Mouse (Mus musculus) heart, embryonic 10.5 days (tissue): ENCODE measurements at regions not wholly inside any gene's neighbourhood (a gene's known extent, or its start where the extent isn't known, plus 50 kb on each side); places are given as distances from the start of the nearest gene placed in this dataset.
"Not testable (repeated sequence)": the region's sequence is repeated elsewhere in the genome, so short reads cannot be mapped to it uniquely, and the experiment has no call there.

Experiments used
- DNase-seq: peaks from one replicate; pipeline ENCODE4 v3.0.0-alpha.2; 2017; ENCODE audit warnings: low spot score
- H3K27ac ChIP-seq: fragments of 300-500 bp; sonication (generic); 2 replicates; pipeline ENCODE4 v1.5.1; 2016; ENCODE audit warnings: mild to moderate bottlenecking
- H3K27me3 ChIP-seq: fragments of 300-500 bp; sonication (generic); 2 replicates; pipeline ENCODE4 v1.6.1; 2016; ENCODE audit warnings: mild to moderate bottlenecking; ENCODE audit not compliant: poor library complexity, insufficient read depth, severe bottlenecking
- H3K36me3 ChIP-seq: fragments of 300-500 bp; sonication (generic); 2 replicates; pipeline ENCODE4 v1.6.1; 2016; ENCODE audit warnings: mild to moderate bottlenecking, moderate library complexity
- H3K4me1 ChIP-seq: fragments of 300-500 bp; sonication (generic); 2 replicates; pipeline ENCODE4 v1.6.1; 2016; ENCODE audit warnings: mild to moderate bottlenecking
- H3K4me3 ChIP-seq: fragments of 300-500 bp; sonication (generic); 2 replicates; pipeline ENCODE4 v1.5.1; 2016; ENCODE audit warnings: mild to moderate bottlenecking, moderate library complexity
- H3K9me3 ChIP-seq: fragments of 300-500 bp; sonication (generic); 2 replicates; pipeline ENCODE4 v1.6.1; 2016; ENCODE audit warnings: mild to moderate bottlenecking, moderate library complexity
- WGBS: fragments of 180-500 bp; shearing (Covaris S2); methylation state at CpG from one replicate; pipeline ENCODE4 v1.1.7; 2016; 5-methylcytosine and 5-hydroxymethylcytosine counted together

DNA sequence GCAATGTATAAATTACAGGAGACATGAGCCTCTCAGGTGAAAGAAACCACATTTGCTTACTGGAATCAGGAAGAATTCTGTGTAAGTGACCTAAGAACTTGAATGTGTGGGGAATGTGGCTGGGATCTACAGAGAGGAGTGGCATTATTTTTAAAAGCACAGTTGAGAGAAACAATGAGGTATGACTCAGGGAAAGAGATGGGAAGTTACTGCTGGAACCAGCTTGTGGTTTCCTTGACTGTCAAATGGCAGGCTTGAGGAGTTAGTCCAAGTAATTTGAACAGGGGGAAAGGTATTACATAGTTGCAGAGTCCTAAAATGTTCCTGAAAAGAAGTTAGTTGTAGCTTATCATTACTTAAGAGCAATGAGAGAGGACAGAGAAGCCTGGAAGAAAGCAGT lies 1972.9 kb downstream of the 9330182O14Rik start:
- no peaks in the 10 kb centered on the region for H3K27me3 ChIP-seq
- H3K36me3 ChIP-seq, result no peaks in the 10 kb centered on the region
- H3K4me3 ChIP-seq, result no peak overlapping the region
- no peak overlapping the region for H3K27ac ChIP-seq
- no peak for DNase-seq
- H3K4me1 ChIP-seq, result no peaks in the 10 kb centered on the region
- no peaks in the 10 kb centered on the region for H3K9me3 ChIP-seq

DNA sequence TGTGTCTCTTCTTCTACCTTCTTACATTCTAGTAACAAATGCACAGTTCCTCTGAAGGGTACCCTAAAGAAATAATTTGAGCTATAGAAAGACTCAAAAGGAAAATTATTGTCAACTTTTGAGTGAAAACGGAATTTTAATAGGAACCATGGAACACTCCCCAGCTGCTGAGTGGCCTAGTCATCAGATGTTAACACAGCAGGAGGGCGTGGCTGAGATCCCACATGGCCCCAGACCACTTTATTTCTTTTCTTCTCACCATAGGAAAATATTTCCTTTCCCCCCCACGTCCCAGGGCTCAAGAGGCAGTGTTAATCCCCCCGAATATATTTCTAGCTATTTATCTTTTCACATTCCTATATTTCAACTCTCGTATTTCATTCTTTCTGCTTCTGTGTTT lies 1977.6 kb downstream of the 9330182O14Rik start:
- WGBS, result 76% methylated on average over 5 of the region's 5 CpGs
- no peak overlapping the region for H3K27ac ChIP-seq
- H3K27me3 ChIP-seq, result no peaks in the 10 kb centered on the region
- no peaks in the 10 kb centered on the region for H3K9me3 ChIP-seq
- H3K4me3 ChIP-seq, result no peak overlapping the region
- H3K36me3 ChIP-seq, result no peaks in the 10 kb centered on the region
- no peaks in the 10 kb centered on the region for H3K4me1 ChIP-seq
- no peak for DNase-seq

DNA sequence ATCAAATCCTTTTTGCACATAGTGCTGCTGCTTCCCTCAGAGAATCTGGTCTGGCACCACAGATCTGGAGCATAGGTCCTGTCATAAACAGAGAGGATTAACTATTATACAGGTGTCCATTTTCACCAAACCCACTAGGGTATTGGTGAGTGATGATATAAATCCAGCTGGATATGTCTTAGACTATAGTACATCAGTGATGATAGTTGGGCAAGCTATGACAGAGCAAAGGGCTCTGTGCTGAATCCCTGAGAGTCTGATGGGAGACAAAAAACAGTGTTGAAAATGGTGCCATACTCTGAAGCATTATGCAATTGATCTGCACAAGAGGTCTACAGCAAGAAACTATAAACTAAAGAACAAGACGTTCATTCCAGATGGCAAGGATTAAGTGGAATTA lies 1993.3 kb downstream of the 9330182O14Rik start:
- 81% methylated on average over 1 of the region's 1 CpGs for WGBS
- H3K9me3 ChIP-seq, result no peaks in the 10 kb centered on the region
- H3K4me1 ChIP-seq, result no peaks in the 10 kb centered on the region
- no peak overlapping the region for H3K27ac ChIP-seq
- no peaks in the 10 kb centered on the region for H3K27me3 ChIP-seq
- DNase-seq, result no peak
- no peaks in the 10 kb centered on the region for H3K36me3 ChIP-seq
- no peak overlapping the region for H3K4me3 ChIP-seq

DNA sequence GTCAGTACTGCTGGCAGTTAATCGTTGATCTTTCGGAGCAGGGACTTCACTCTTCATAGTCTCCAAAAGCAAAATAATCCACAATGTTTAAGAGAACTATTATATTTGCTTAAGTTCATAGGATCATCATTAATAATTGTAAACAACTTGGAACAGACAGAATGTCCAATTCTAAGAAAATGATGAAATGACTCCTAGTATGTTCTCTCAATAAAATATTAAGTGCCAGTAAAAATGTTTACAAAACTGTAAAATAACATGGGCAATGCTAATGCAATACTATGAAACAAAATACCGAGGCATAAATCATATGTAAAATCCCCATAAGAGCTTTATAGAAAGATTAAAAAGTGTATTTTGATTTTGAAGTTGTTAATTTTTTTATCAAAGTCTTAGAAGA lies 1994.8 kb downstream of the 9330182O14Rik start:
- WGBS, result 82% methylated on average over 3 of the region's 3 CpGs

DNA sequence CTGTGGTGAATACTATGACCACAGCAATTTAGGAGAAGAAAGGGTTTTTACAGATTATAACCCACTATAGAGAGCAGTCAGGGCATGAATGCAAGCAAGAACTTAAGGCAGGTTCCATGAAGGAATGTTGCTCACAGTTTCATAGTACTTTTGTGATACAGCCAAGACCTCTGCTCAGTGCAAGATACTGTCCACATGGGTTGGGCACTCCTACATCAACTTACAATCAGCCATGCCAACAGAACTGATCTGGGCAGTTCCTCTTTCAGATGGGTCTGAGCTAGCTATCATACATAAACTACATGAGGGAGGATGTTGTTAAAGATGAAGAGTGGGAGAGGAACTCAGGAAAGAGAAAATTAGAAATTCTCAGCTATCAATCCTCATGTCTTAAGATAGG lies 2032.4 kb downstream of the 9330182O14Rik start:
- no peaks in the 10 kb centered on the region for H3K9me3 ChIP-seq
- no peak for DNase-seq

More for the DNA sequence above, 1994.8 kb downstream of the 9330182O14Rik start:
- Histone ChIP-seq H3K27me3 (no peaks in the 10 kb centered on the region), H3K27ac (no peak overlapping the region), H3K36me3 (no peaks in the 10 kb centered on the region), H3K9me3 (no peaks in the 10 kb centered on the region), H3K4me1 (no peaks in the 10 kb centered on the region), H3K4me3 (no peak overlapping the region)
- DNase-seq, result no peak

DNA sequence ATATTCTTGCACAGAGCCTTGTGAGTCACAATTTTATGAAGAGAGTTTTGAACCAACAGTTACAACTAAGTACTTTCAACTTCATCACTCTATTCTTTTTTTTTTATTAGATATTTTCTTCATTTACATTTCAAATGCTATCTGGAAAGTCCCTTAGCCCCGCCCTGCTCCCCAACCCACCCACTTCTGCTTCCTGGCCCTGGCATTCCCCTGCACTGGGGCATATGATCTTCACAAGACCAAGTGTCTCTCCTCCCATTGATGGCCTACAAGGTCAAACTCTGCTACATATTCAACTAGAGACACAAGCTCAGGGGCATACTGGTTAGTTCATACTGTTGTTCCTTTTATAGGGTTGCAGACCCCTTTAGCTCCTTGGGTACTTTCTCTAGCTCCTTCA lies 2043.6 kb downstream of the 9330182O14Rik start:
- H3K36me3 ChIP-seq, H3K27me3 ChIP-seq, H3K4me3 ChIP-seq, H3K4me1 ChIP-seq, DNase-seq, H3K9me3 ChIP-seq, H3K27ac ChIP-seq: not testable (repeated sequence)
- WGBS, result 86% methylated on average over 1 of the region's 1 CpGs

More for the DNA sequence above, 2032.4 kb downstream of the 9330182O14Rik start:
- Histone ChIP-seq H3K36me3 (no peaks in the 10 kb centered on the region), H3K27me3 (no peaks in the 10 kb centered on the region), H3K27ac (no peak overlapping the region), H3K4me1 (no peaks in the 10 kb centered on the region), H3K4me3 (no peak overlapping the region)

DNA sequence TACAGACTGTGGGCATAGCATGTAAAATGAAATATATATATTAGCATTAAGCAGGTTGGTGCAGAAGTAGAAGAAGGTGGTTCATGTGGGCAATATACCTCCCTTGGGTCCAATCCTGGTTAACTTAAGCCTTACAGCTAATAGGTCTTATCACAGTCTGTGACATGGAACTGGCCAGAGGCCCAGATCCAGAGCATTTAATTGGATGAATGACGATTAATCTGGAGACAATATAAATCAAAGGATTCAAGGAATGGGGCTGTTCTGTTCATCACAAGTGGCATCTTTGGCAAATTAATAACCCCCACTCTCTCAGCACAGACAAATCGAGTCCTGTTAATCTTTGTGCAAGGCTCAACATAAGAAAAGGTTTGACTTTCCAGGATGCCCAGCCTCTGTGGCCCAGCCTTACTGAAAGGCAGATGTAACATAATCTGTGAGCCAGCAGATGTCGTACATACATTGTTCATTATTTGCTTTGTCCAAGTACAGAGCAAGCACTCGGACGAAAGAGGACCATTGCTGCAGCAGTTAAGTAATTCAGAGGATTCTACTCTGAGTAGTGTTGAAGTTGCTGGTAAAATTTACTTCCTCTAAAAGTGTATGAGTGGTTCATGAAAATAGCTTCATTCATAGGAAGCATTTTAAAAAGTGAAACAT lies 2073.2 kb downstream of the 9330182O14Rik start:
- Histone ChIP-seq H3K4me3 (no peak overlapping the region), H3K36me3 (no peaks in the 10 kb centered on the region), H3K27me3 (no peaks in the 10 kb centered on the region), H3K9me3 (no peaks in the 10 kb centered on the region), H3K27ac (no peak overlapping the region), H3K4me1 (no peaks in the 10 kb centered on the region)
- WGBS, result 71% methylated on average over 5 of the region's 5 CpGs
- no peak for DNase-seq

DNA sequence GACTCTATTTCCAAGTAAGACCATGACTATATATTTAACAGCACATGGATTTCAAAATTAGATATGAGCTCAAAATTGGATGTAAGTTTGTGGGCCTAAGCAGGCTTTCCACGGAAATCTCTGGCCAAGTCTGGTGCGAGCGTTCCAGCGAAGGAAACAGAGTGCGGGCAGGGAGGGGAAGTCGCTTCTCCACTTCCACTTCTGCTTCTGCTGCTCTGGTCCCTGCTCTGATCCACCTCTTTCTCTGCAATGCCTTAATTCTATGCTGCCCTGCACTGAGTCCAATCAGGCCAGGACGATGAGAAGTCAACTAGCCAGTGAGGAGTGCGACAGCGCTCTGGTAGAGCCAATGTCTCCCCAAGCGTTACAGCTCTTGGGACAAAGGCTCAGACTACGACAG lies 2085.3 kb downstream of the 9330182O14Rik start:
- H3K36me3 ChIP-seq, result no peaks in the 10 kb centered on the region
- no peaks in the 10 kb centered on the region for H3K27me3 ChIP-seq
- H3K27ac ChIP-seq, result no peak overlapping the region
- H3K4me3 ChIP-seq, result no peak overlapping the region
- no peak for DNase-seq
- 92% methylated on average over 11 of the region's 11 CpGs for WGBS
- no peaks in the 10 kb centered on the region for H3K9me3 ChIP-seq
- no peaks in the 10 kb centered on the region for H3K4me1 ChIP-seq

DNA sequence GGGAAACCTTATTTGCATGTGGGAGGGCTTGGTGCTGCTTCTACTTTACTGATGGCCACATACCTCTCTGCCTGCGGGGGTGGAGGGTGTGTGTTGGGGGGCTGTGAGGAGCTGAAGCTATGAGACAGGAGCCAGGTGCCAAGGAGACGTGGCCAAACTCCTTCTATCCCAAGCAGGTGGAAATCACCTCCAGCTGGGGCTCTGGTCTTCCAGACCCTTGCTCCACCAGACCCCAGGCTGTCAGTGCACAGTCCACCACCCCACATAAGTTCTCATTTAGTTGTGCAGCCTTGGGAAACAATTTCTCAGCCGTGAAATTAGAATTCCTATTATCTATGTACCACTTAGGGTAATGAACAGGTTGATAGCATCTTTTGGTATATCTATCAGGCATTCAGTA lies 2085.8 kb downstream of the 9330182O14Rik start:
- Histone ChIP-seq H3K4me1 (no peaks in the 10 kb centered on the region), H3K27me3 (no peaks in the 10 kb centered on the region), H3K36me3 (no peaks in the 10 kb centered on the region), H3K27ac (no peak overlapping the region), H3K9me3 (no peaks in the 10 kb centered on the region), H3K4me3 (no peak overlapping the region)
- DNase-seq, result no peak
- WGBS, result 78% methylated on average over 3 of the region's 3 CpGs

DNA sequence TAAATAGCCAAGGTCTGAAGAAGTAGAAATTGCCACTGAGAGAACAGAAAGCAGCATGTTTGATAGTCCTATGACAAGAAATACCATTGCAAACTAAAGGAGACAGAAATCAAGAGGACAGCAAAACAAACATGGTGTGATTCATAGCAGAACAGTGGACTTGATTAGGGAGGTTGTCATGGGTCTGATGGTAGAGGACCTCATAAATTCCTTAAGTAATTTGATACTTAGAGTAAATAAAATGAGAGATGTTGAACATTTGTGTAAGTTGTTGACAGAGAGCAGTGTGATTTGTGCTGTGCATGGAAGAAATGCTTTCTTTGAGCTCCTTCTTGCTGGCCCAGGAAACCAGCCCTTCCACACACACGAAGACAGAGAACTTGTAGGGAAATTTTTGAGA lies 2090.8 kb downstream of the 9330182O14Rik start:
- no peak overlapping the region for H3K27ac ChIP-seq
- no peaks in the 10 kb centered on the region for H3K4me1 ChIP-seq
- H3K9me3 ChIP-seq, result no peaks in the 10 kb centered on the region
- H3K36me3 ChIP-seq, result no peaks in the 10 kb centered on the region
- WGBS, result 73% methylated on average over 1 of the region's 1 CpGs
- H3K4me3 ChIP-seq, result no peak overlapping the region
- DNase-seq, result no peak
- no peaks in the 10 kb centered on the region for H3K27me3 ChIP-seq

DNA sequence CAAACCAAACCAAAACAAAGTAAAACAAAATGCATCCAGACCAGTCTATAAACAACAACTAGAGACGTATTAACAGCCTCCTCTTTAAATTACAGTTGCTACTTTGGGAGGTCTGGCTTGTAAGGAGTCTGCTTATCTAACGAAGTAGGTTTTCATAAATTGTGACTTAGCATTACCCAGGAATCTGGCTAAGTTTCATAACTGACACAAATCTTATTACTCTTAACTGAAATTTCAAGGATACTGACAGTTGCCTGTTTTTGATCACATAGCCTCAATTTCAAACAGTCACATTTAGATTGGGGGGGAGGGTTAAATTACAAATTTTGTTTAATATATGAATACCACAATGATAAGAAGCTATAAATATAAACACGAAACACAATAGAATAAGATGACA lies 2097.5 kb downstream of the 9330182O14Rik start:
- Histone ChIP-seq H3K36me3 (no peaks in the 10 kb centered on the region), H3K27me3 (no peaks in the 10 kb centered on the region), H3K4me1 (no peaks in the 10 kb centered on the region), H3K27ac (no peak overlapping the region), H3K4me3 (no peak overlapping the region), H3K9me3 (peaks cover 10% of the 10 kb centered on the region; the same call in 1 of the 2 replicates)
- no peak for DNase-seq
- WGBS, result 84% methylated on average over 3 of the region's 3 CpGs

DNA sequence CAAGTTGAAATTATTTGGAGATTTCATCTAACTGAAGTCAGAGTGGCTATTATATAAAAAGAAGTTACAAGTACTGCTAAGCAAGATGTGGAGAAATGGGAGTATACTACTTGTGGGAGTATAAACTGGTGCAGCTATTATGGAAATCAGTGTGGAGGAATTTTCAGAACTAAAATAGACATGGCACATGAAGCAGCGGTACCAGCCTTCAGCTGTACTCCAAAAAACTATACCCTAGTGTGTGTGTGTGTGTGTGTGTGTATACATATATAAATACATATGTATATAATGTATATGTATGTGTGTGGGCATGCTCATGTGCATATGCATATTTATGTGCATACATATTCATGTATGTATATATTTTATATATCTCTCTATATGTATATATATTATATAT lies 2112.6 kb downstream of the 9330182O14Rik start:
- no peak overlapping the region for H3K4me3 ChIP-seq
- no peaks in the 10 kb centered on the region for H3K36me3 ChIP-seq
- no peak overlapping the region for H3K27ac ChIP-seq
- H3K9me3 ChIP-seq, result 0 out of 2 replicates have a peak, but pooled peaks cover 4% of the 10 kb centered on the region
- WGBS, result 91% methylated on average over 1 of the region's 1 CpGs
- no peaks in the 10 kb centered on the region for H3K4me1 ChIP-seq
- no peaks in the 10 kb centered on the region for H3K27me3 ChIP-seq
- DNase-seq, result no peak

DNA sequence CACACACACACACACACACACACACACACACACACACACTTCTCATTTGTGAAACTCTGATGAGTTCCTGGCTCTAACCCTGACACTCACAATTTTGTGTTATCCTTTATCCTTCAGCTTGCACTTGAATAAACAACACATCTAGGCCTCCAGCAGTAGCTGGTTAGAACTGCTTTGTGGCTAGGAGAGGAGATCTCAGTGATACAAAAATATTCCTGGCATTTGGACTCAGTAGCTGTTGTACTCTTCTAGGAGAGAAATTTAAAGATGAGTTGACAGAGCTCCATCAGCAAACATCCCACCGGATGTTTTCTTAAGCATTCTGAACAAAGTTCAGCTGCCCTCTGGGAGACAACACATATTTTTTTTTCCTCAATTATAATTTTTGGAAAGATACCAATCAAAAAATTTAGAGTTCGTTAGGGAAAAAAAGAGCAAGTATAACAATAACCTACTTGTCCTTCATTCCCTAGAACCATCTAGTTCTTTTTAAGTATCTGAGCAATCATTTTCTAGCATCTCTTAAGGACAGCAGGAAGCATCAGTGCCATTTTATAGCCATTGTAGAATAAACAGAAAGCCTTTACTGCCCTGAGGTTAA lies 2118.7 kb downstream of the 9330182O14Rik start:
- no peak overlapping the region for H3K27ac ChIP-seq
- H3K36me3 ChIP-seq, result no peaks in the 10 kb centered on the region
- no peaks in the 10 kb centered on the region for H3K27me3 ChIP-seq
- no peak for DNase-seq
- 75% methylated on average over 2 of the region's 2 CpGs for WGBS
- H3K9me3 ChIP-seq, result no peaks in the 10 kb centered on the region
- H3K4me1 ChIP-seq, result peaks cover 12% of the 10 kb centered on the region
- no peak overlapping the region for H3K4me3 ChIP-seq

DNA sequence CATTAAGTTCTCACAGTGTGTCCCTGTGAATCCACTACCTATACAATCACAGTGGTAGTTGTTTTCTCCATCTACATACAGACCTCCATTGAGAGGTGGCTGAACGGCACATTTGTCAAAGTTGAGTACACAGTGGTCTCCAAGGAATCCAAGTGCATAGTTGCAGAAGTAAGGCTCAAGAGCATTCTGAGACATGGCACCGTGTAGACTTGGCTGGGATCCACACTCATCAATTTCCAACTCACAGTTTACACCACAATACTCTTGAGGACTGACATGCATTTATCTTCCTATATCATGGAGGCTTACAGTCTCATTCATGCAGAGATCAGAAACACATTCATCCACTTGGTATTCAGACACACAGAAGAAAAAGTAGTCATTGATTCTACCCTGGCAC lies 2122.2 kb downstream of the 9330182O14Rik start:
- no peaks in the 10 kb centered on the region for H3K27me3 ChIP-seq
- no peaks in the 10 kb centered on the region for H3K36me3 ChIP-seq
- H3K4me3 ChIP-seq, result no peak overlapping the region
- peaks cover 12% of the 10 kb centered on the region for H3K4me1 ChIP-seq
- no peak overlapping the region for H3K27ac ChIP-seq
- DNase-seq, result no peak
- no peaks in the 10 kb centered on the region for H3K9me3 ChIP-seq
- WGBS, result 86% methylated on average over 2 of the region's 2 CpGs
